Mouse (Mus musculus) liver, adult 2 months (tissue): ENCODE measurements around the gene Ptma.

Experiments
- CTCF ChIP-seq: fragments of 200-500 bp; IDR thresholded peaks from 2 replicates; pipeline ENCODE4 v1.5.1; 2011; ENCODE audit warnings: low read depth, low read length, control low read depth
- POLR2A ChIP-seq: fragments of 200-500 bp; IDR thresholded peaks from 2 replicates; pipeline ENCODE4 v1.6.1; 2011; ENCODE audit warnings: low read length, control low read depth; ENCODE audit not compliant: insufficient read depth; ENCODE audit errors: extremely low read depth

DNA sequence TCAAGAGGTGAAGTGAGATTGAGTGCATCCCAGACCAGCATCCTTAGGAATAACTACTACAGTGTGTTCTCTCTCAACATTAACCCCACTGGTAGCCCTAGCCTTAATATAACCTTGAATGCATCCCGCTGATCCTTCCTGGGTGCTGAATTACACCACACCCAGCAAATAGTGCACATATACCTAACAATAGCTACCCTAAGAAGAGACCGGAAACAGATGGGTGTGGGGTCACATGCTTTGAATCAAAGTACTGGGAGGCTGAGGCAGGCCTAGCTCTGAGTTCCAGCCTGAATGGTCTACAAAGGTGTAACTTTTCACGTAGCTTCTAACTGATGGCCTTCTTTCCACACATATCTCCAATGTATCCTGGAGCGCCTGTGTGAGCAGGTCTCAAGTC, 37.8 kb upstream of the Ptma start:
- TF ChIP-seq POLR2A (no peak), CTCF (no peak)
